Mouse (Mus musculus): ENCODE measurements around the gene Gm20388.

DNA sequence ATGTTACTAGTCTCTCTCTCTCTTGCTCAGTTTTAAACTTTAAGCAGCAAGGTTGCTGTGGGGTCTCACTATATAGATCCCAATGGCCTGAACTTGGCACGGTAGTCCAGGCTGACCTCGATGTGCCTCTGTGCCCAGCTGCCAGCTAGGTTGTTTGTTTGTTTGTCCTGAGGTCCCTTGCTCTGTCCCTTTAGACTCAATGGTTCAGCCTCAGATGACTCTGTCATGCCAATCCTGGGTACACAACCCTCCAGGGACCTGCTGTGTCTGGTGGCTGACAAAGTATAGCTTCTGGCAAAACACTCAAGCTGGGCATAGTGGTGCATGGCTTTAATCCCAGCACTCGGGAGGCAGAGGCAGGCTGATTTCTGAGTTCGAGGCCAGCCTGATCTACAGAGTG, 337.8 kb downstream of the Gm20388 start:
- TF ChIP-seq POLR2A (IDR thresholded peaks at IDR 0.05; ENCODE audit: insufficient read depth, low read depth, low read length), result no peak
- TF ChIP-seq CTCF (IDR thresholded peaks at IDR 0.05; ENCODE audit: insufficient read depth, low read depth, low read length), result no peak

All from olfactory bulb, adult 2 months (tissue).